Mouse (Mus musculus) heart, embryonic 11.5 days (tissue): ENCODE results near the gene Zfp518b. TPM values are rescaled to one million over a fixed set of nuclear protein-coding genes. Genes with fewer than 3 reads are reported as not detected.

Source experiments
- ATAC-seq: fragments of 200-750 bp; cut with Nextera tagmentation; replicated peaks from 2 replicates; pipeline ENCODE4 v1.8.0; 2017; ENCODE audit warnings: moderate library complexity; ENCODE audit not compliant: insufficient number of reproducible peaks, low FRiP score, low TSS enrichment
- H3K27ac ChIP-seq: fragments of 300-500 bp; sonication (generic); 2 replicates; pipeline ENCODE4 v1.5.1; 2014; ENCODE audit warnings: mild to moderate bottlenecking, low read depth, low read length
- H3K27me3 ChIP-seq: fragments of 300-500 bp; sonication (generic); 2 replicates; pipeline ENCODE4 v1.6.1; 2014; ENCODE audit warnings: mild to moderate bottlenecking, low read length, mixed read lengths; ENCODE audit not compliant: control insufficient read depth, insufficient read depth
- H3K36me3 ChIP-seq: fragments of 300-500 bp; sonication (generic); 2 replicates; pipeline ENCODE4 v1.6.1; 2014; ENCODE audit warnings: mild to moderate bottlenecking, low read length, moderate library complexity, mixed read lengths; ENCODE audit not compliant: control insufficient read depth, insufficient read depth
- H3K4me1 ChIP-seq: fragments of 300-500 bp; sonication (generic); 2 replicates; pipeline ENCODE4 v1.6.1; 2014; ENCODE audit warnings: low read length; ENCODE audit not compliant: control insufficient read depth, insufficient read depth
- H3K4me2 ChIP-seq: fragments of 300-500 bp; sonication (generic); 2 replicates; pipeline ENCODE4 v1.6.1; 2014; ENCODE audit warnings: mild to moderate bottlenecking, moderate library complexity
- H3K4me3 ChIP-seq: fragments of 300-500 bp; sonication (generic); 2 replicates; pipeline ENCODE4 v1.5.1; 2014; ENCODE audit warnings: low read depth, low read length
- H3K9ac ChIP-seq: fragments of 300-500 bp; sonication (generic); 2 replicates; pipeline ENCODE4 v1.6.1; 2014; ENCODE audit warnings: mild to moderate bottlenecking, low read depth, low read length, moderate library complexity
- H3K9me3 ChIP-seq: fragments of 300-500 bp; sonication (generic); replicated peaks from 2 replicates; pipeline ENCODE4 v1.6.1; 2016; ENCODE audit warnings: low read length; ENCODE audit not compliant: control insufficient read depth
- WGBS: fragments of 180-500 bp; shearing (Covaris S2); extraction: QIAGEN DNeasy Blood & Tissue Kit; methylation state at CpG from one replicate; pipeline ENCODE4 v1.1.7; 2014; ENCODE audit not compliant: insufficient replicate concordance; 5-methylcytosine and 5-hydroxymethylcytosine counted together
- polyA plus RNA-seq: library from polyadenylated mRNA; unstranded; fragments of >200 nt; fragmentation: Nextera tagmentation; extraction: Ambion mirVana; gene quantifications from 2 replicates; pipeline ENCODE4 v1.2.1, GENCODE M21; 2014

Zfp518b gene
- polyA plus RNA-seq, 1 experiment from 2014 or later: 13.3 TPM

GRCm38 (mm10) chr5:38618908-38619307 is 65.7 kb downstream of the Zfp518b start:
- 49% methylated on average over 3 of the region's 3 CpGs for WGBS
- Histone ChIP-seq H3K9me3 (no peaks in the 10 kb centered on the region), H3K9ac (no peak overlapping the region), H3K4me3 (no peak overlapping the region), H3K4me2 (no peak overlapping the region), H3K36me3 (no peaks in the 10 kb centered on the region), H3K4me1 (no peaks in the 10 kb centered on the region), H3K27me3 (no peaks in the 10 kb centered on the region), H3K27ac (no peak overlapping the region)
- no peak for ATAC-seq

Other genes starting within 250 kb of the Zfp518b start
- 0.19 and 0.49 TPM in 2 replicates for gene Slc2a9, start 181.7 kb downstream of the Zfp518b start, polyA plus RNA-seq
- gene Wdr1, start 121.6 kb downstream of the Zfp518b start, polyA plus RNA-seq: 244 and 288 TPM in 2 replicates
- not detected in 2 replicates for gene Clnk, start 192.0 kb upstream of the Zfp518b start, polyA plus RNA-seq